Mouse (Mus musculus): ENCODE measurements at regions not wholly inside any gene's neighbourhood (a gene's known extent, or its start where the extent isn't known, plus 50 kb on each side); places are given as distances from the start of the nearest gene placed in this dataset.

DNA sequence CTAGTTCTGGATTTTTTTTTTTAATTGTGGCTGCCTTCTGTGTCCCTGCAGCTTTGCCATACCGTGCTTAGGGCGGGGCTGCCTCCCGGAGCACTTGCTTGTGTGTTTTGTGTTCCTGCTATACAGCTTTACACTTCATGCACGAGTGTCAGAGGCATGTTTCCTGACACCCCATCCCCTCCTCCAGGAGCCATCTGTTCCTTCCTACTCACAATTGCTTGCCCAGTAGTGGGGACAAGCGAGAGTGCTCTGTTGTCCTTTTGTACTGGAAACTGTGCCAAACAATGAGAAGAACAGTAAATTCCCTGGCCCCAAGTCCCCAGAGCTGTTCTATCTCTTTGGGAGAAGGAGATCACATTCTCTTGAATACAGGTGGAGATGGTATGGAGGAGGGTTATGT is 53.5 kb downstream of the Csf2 start:
- H3K4me3 ChIP-seq (ENCODE audit: low read depth, low read length), result no peak overlapping the region
- no peaks in the 10 kb centered on the region for H3K36me3 ChIP-seq (ENCODE audit: control insufficient read depth, insufficient read depth, low read length)
- H3K9me3 ChIP-seq (replicated peaks; ENCODE audit: control insufficient read depth, low read length), result no peaks in the 10 kb centered on the region
- DNase-seq (ENCODE audit: low spot score) (peak; percentile 36), ATAC-seq (peak; percentile 40; the same call in 1 of the 2 replicates)
- H3K4me1 ChIP-seq (ENCODE audit: control insufficient read depth, insufficient read depth, low read length), result no peaks in the 10 kb centered on the region
- no peak overlapping the region for H3K4me2 ChIP-seq (ENCODE audit: low read length)
- no peaks in the 10 kb centered on the region for H3K27me3 ChIP-seq (replicated peaks; ENCODE audit: control insufficient read depth, insufficient read depth, low read length)
- WGBS, result 35% methylated on average over 5 of the region's 5 CpGs
- no peak overlapping the region for H3K9ac ChIP-seq (ENCODE audit: low read length)
- no peak overlapping the region; the same call in 1 of the 2 replicates for H3K27ac ChIP-seq (ENCODE audit: low read depth, low read length)

- Histone ChIP-seq H3K4me2 (ENCODE audit: low read length) (no peak overlapping the region), H3K27me3 (replicated peaks; ENCODE audit: control insufficient read depth, insufficient read depth, low read length) (no peaks in the 10 kb centered on the region), H3K4me1 (ENCODE audit: control insufficient read depth, insufficient read depth, low read length) (no peaks in the 10 kb centered on the region), H3K4me3 (ENCODE audit: low read depth, low read length) (no peak overlapping the region), H3K9me3 (replicated peaks; ENCODE audit: control insufficient read depth, low read length) (no peaks in the 10 kb centered on the region), H3K9ac (ENCODE audit: low read length) (no peak overlapping the region), H3K36me3 (ENCODE audit: control insufficient read depth, insufficient read depth, low read length) (no peaks in the 10 kb centered on the region), H3K27ac (ENCODE audit: low read depth, low read length) (no peak overlapping the region)
- WGBS, result 72% methylated on average over 4 of the region's 4 CpGs
- ATAC-seq (no peak), DNase-seq (ENCODE audit: low spot score) (no peak)
These were observed 54.7 kb downstream of the Csf2 start for GRCm38 (mm10) chr11:54194733-54195132.

- Histone ChIP-seq H3K4me3 (ENCODE audit: low read depth, low read length) (no peak overlapping the region), H3K4me1 (ENCODE audit: control insufficient read depth, insufficient read depth, low read length) (no peaks in the 10 kb centered on the region), H3K27me3 (replicated peaks; ENCODE audit: control insufficient read depth, insufficient read depth, low read length) (no peaks in the 10 kb centered on the region), H3K4me2 (ENCODE audit: low read length) (no peak overlapping the region), H3K9ac (ENCODE audit: low read length) (no peak overlapping the region), H3K36me3 (ENCODE audit: control insufficient read depth, insufficient read depth, low read length) (no peaks in the 10 kb centered on the region), H3K9me3 (replicated peaks; ENCODE audit: control insufficient read depth, low read length) (no peaks in the 10 kb centered on the region), H3K27ac (ENCODE audit: low read depth, low read length) (no peak overlapping the region)
- DNase-seq (ENCODE audit: low spot score) (no peak), ATAC-seq (no peak)
- 77% methylated on average over 4 of the region's 4 CpGs for WGBS
These were observed 57.2 kb downstream of the Csf2 start for GRCm38 (mm10) chr11:54192275-54192674.

- 88% methylated on average over 1 of the region's 1 CpGs for WGBS
- ATAC-seq (no peak), DNase-seq (ENCODE audit: low spot score) (no peak)
- Histone ChIP-seq H3K4me3 (ENCODE audit: low read depth, low read length) (no peak overlapping the region), H3K9ac (ENCODE audit: low read length) (no peak overlapping the region), H3K4me2 (ENCODE audit: low read length) (no peak overlapping the region), H3K36me3 (ENCODE audit: control insufficient read depth, insufficient read depth, low read length) (no peaks in the 10 kb centered on the region), H3K9me3 (replicated peaks; ENCODE audit: control insufficient read depth, low read length) (no peaks in the 10 kb centered on the region), H3K27me3 (replicated peaks; ENCODE audit: control insufficient read depth, insufficient read depth, low read length) (no peaks in the 10 kb centered on the region), H3K4me1 (ENCODE audit: control insufficient read depth, insufficient read depth, low read length) (no peaks in the 10 kb centered on the region), H3K27ac (ENCODE audit: low read depth, low read length) (no peak overlapping the region)
These were observed 61.6 kb downstream of the Csf2 start for GRCm38 (mm10) chr11:54187826-54188225.

GRCm38 (mm10) chr11:54187377-54187776 is 62.1 kb downstream of the Csf2 start:
- no peaks in the 10 kb centered on the region for H3K36me3 ChIP-seq (ENCODE audit: control insufficient read depth, insufficient read depth, low read length)
- H3K4me1 ChIP-seq (ENCODE audit: control insufficient read depth, insufficient read depth, low read length), result no peaks in the 10 kb centered on the region
- H3K9me3 ChIP-seq (replicated peaks; ENCODE audit: control insufficient read depth, low read length), result no peaks in the 10 kb centered on the region
- WGBS, result 70% methylated on average over 4 of the region's 4 CpGs
- H3K9ac ChIP-seq (ENCODE audit: low read length), result no peak overlapping the region
- H3K27ac ChIP-seq (ENCODE audit: low read depth, low read length), result no peak overlapping the region
- H3K4me3 ChIP-seq (ENCODE audit: low read depth, low read length), result no peak overlapping the region
- H3K27me3 ChIP-seq (replicated peaks; ENCODE audit: control insufficient read depth, insufficient read depth, low read length), result no peaks in the 10 kb centered on the region
- ATAC-seq, result no peak
- H3K4me2 ChIP-seq (ENCODE audit: low read length), result no peak overlapping the region
- DNase-seq (ENCODE audit: low spot score), result no peak

DNA sequence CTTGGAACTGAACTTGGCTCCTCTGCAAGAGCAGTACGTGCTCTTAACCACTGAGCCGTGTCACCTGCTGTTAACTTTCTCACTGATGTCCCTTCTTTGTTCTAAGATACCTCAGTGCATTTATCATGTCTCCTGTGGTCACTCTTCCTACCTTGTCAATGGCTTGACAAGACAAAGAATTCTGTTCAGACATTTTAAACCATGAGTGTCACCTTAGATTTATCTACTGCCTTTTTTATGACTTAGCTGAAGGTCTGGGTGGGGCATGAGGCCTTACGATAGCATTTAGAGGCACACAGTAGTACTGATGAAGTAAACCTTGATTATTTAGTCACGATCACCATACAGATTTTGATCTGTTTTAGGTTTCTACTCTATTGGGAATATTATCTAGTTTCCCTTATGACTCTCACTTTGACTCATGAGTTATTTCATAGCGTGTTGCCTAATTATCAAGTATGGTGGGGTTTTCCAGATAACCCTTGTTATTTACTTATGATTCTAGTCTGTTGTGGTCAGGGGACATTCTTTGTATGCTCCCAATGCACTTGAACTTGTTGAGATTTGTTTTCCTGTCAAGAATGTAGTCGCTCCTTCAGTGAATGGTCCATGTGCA is 63.6 kb downstream of the Csf2 start:
- H3K9ac ChIP-seq (ENCODE audit: low read length), result no peak overlapping the region
- ATAC-seq (no peak), DNase-seq (ENCODE audit: low spot score) (no peak)
- H3K4me1 ChIP-seq (ENCODE audit: control insufficient read depth, insufficient read depth, low read length), result no peaks in the 10 kb centered on the region
- H3K27ac ChIP-seq (ENCODE audit: low read depth, low read length), result no peak overlapping the region
- no peak overlapping the region for H3K4me3 ChIP-seq (ENCODE audit: low read depth, low read length)
- WGBS, result 93% methylated on average over 6 of the region's 6 CpGs
- H3K27me3 ChIP-seq (replicated peaks; ENCODE audit: control insufficient read depth, insufficient read depth, low read length), result no peaks in the 10 kb centered on the region
- H3K4me2 ChIP-seq (ENCODE audit: low read length), result no peak overlapping the region
- H3K36me3 ChIP-seq (ENCODE audit: control insufficient read depth, insufficient read depth, low read length), result no peaks in the 10 kb centered on the region
- no peaks in the 10 kb centered on the region for H3K9me3 ChIP-seq (replicated peaks; ENCODE audit: control insufficient read depth, low read length)

DNA sequence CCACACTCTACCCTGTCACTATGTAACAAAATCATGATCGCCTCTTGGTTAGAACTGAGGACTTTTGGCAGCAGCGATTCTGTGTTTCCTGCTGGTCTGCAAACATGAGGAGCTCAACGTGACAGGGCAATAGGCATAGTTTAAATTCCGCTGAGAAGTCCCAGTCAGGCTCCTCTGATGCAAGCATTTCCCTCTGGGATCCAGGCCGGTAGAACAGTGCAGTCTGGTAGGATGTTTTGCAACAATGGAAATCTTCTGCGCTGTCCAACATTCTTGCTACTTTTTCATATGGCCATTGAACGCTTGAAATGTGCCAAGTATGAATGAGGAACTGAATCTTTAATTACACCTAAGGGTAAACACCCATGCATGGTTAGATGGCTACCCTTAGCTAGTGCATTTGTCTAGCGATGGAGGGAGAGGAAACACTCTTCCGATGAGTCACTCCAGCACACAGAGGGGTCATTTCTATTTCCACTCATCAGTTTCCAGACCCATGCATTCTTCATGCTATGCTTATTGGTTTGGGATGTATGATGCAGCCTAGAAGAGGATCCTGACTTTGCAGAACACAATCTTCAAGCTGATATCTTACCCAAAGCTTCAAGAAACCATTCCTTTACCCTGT is 67.7 kb downstream of the Csf2 start:
- Histone ChIP-seq H3K27me3 (replicated peaks; ENCODE audit: control insufficient read depth, insufficient read depth, low read length) (no peaks in the 10 kb centered on the region), H3K4me3 (ENCODE audit: low read depth, low read length) (no peak overlapping the region), H3K9ac (ENCODE audit: low read length) (no peak overlapping the region), H3K36me3 (ENCODE audit: control insufficient read depth, insufficient read depth, low read length) (no peaks in the 10 kb centered on the region), H3K9me3 (replicated peaks; ENCODE audit: control insufficient read depth, low read length) (no peaks in the 10 kb centered on the region), H3K4me1 (ENCODE audit: control insufficient read depth, insufficient read depth, low read length) (no peaks in the 10 kb centered on the region), H3K4me2 (ENCODE audit: low read length) (no peak overlapping the region), H3K27ac (ENCODE audit: low read depth, low read length) (no peak overlapping the region)
- DNase-seq (ENCODE audit: low spot score) (no peak), ATAC-seq (no peak)
- WGBS, result 85% methylated on average over 9 of the region's 9 CpGs
